Mouse (Mus musculus): ENCODE measurements around the gene Gm572.

GRCm38 (mm10) chr4:148625010-148625409 is 18.1 kb upstream of the Gm572 start:
- TF ChIP-seq POLR2A (IDR thresholded peaks at IDR 0.05; ENCODE audit: low read depth, low read length) (no peak), CTCF (conservative IDR thresholded peaks at IDR 0.05; ENCODE audit: insufficient read depth, insufficient read length, low read depth, low read length) (no peak)
